Mouse (Mus musculus): Measurements from ENCODE around the gene Cabin1.

The Cabin1 gene

DNA sequence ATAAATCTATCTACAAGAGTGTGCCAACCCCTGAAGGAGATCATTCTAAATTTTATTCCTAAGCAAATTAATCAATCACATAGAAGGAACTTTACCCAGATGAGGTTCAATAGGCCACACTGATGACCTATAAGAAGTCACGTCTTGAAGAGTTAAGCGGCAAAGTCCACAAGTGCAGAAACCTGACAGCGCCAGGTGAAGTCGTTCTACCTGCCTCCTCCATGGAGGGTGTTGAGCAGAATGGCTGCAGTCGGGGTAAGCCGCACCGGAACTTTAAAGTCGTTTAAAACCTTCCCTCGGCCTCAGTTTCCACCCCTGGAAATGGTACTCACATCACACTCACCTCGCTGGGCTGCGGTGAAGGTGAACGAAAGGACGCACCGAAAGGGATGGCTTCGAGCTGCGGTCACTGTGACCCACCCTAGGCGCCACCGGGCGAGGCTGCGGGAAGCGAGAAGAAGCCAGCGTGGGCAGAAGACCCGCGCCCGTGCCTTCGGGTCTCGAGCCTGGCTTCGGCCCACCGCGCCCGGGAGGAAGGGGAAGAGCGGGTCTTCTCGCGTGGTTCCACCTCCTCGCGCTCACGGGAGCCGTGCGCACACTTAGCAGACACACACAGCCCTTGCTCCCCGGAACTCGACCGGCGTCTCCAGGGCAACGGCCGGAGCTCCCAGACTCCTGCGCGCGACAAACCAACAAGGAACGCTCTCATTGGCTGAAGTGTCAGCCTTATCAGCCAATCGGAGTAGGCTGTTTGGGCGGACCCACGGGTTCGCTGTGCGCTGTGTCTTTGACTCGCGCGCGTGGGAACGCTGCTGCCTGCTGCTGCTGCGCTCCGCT is at the start of gene Cabin1:
Gene Cabin1, minus strand, starts transcription at position 660 of the 837 bp plus-strand sequence.
- peak; percentile 100 for DNase-seq (ENCODE audit: low read depth)

GRCm38 (mm10) chr10:75804217-75804616 is 40.1 kb upstream of the Cabin1 start:
- no peak for DNase-seq (ENCODE audit: low read depth)

DNA sequence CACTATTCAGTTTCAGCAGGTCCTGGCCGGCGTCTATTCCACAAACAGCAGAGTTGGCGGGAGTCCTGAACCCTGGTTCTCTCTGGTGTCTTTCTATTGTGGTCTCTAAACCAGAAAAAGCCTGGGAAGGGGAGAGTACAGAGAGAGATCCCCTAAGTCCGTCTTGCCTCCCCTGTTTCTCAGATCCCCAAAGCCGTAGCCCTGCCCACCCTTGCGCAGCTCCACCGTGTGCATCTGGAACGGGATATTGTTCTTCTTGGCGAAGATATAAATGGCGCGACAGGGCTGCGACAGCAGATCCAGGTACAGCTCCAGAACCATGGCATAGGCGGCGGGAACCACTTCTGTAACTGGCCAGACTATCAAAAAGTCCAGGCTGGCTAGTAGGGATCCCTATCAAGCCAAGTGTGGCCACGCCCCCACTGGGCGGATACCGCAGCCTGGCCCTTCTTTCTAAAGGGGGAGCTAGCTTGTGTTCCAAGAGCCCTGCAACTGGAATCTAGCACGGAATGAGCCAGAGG is 34.1 kb upstream of the Cabin1 start, which contains the start of gene Gstt1:
Gene Gstt1, minus strand, starts transcription at position 409 of the 521 bp plus-strand sequence.
- peak; percentile 43 for DNase-seq (ENCODE audit: low read depth)

GRCm38 (mm10) chr10:75797619-75798175 is 33.6 kb upstream of the Cabin1 start:
- DNase-seq (ENCODE audit: low read depth): peak; percentile 58

DNA sequence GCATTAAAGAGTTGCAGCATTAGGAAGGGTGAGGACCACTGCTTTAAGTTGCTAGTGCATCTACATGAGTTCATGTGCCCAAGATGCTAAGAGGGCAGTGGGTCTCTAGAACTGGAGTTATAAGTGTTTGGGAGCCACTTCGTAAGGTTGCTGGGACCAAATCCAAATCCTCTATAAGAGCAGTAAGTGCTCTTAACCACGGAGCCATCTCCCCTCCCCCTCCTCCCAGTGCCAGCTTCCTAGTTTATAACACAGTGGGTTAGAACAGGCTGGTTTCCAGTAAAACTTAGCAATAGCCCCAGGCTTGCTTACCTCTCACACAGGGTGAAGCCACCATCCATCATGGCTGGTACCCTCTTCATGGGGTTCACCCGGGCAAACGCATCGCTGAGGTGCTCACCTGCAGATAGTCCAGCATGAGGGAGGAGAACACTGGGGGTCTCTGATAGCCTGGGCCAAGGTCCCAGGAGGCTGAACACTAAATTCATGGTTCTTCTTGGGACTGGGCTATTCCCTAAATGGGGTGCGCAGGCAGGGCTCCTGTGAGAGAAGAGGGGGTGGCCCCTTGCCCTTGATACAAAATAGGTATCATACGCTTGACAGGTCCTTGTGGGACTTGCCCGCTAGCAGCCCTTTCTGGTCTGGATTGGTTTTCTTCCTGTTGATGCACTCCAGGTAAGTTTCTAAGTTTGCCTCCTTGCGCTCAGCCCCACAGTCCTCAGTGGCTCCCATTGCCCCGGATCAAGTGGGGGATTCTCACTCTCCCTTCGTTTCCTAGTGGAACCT is 32.8 kb upstream of the Cabin1 start:
- DNase-seq (ENCODE audit: low read depth): no peak

DNA sequence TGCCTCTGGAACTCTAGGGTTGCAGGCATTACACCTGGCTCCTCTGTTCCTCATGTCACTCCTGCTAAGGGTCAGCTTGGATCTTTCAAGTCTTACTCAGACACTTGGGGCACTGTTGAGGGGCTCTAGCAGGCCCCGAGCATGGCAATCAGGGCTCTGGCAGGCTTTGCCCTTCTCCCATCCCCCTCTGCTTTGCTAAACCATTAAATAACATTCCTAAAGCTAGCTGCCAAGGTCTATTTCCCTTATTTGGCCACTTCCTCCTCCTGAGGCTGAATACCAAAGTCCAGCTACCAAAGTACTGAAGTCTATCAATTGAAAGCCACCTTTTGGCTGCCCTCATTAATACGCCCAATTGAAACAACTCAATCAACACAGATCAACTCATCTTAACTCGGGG is 30.7 kb upstream of the Cabin1 start:
- DNase-seq (ENCODE audit: low read depth): no peak

GRCm38 (mm10) chr10:75790773-75791172 is 26.6 kb upstream of the Cabin1 start:
- DNase-seq (ENCODE audit: low read depth): peak; percentile 47

DNA sequence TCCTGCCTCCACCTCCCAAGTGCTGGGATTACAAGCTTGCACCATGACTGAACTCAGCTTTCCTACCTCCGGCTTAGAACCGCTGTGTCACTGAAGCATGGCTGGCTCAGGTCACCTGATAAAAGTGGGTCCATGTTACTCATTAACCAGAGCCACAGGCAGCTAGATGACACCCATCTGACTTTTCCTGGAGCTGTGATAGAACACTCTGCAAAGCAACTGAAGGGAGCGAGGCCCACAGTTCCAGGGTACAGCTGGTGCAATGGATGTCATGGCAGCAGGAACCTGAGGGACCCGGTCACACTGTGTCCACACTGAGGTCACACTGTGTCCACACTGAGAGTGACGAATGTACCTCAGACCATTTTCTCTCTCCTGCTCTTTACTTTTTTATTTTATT is 25.7 kb upstream of the Cabin1 start:
- DNase-seq (ENCODE audit: low read depth): no peak

- DNase-seq (ENCODE audit: low read depth): no peak
Measured at GRCm38 (mm10) chr10:75789081-75789735, 25.1 kb upstream of the Cabin1 start.

DNA sequence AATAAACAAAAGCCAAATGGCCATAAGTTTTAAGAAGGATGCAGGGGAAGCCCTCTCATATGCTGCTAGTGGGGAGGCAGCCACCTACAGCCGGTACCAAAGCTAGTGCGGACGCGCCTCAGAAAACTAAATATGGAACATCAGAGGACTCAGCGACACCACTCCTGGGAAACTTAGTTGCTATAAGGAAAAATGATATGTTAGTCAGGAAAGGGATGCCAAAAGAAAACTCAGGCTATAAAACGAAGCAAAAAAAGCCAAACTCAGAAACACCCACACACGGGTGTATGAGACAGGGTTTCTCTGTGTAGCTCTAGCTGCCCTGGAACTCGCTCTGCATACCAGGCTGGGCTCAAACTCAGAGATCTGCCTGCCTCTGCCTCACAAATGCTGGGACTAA is 24.1 kb upstream of the Cabin1 start:
- no peak for DNase-seq (ENCODE audit: low read depth)

DNA sequence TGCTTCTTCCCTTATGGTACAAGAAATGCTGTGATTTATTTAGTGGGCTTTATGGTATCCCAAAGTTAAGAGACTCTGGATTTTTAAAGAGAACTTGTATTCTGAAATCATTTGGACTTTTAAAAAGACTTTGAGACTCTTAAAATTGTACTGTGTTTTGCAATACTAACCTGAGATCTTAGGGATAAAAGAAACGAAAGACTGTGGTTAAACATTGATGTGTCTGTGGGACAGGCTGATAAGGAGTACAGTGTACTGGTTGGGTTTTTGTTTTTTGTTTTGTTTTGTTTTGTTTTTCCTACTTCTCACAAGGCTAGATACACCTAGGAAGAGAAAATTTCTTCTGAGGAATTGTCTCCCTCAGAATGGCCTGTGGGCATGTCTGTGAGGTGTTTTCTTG is 21.3 kb upstream of the Cabin1 start:
- DNase-seq (ENCODE audit: low read depth): no peak

GRCm38 (mm10) chr10:75780769-75781578 is 16.8 kb upstream of the Cabin1 start, which contains the start of the genes Gm20441 and Gstt3:
Gene Gm20441 (minus strand): TSS chr10:75780954.
Gene Gstt3 (minus strand): TSS chr10:75781414.
- peak; percentile 63 for DNase-seq (ENCODE audit: low read depth)

DNA sequence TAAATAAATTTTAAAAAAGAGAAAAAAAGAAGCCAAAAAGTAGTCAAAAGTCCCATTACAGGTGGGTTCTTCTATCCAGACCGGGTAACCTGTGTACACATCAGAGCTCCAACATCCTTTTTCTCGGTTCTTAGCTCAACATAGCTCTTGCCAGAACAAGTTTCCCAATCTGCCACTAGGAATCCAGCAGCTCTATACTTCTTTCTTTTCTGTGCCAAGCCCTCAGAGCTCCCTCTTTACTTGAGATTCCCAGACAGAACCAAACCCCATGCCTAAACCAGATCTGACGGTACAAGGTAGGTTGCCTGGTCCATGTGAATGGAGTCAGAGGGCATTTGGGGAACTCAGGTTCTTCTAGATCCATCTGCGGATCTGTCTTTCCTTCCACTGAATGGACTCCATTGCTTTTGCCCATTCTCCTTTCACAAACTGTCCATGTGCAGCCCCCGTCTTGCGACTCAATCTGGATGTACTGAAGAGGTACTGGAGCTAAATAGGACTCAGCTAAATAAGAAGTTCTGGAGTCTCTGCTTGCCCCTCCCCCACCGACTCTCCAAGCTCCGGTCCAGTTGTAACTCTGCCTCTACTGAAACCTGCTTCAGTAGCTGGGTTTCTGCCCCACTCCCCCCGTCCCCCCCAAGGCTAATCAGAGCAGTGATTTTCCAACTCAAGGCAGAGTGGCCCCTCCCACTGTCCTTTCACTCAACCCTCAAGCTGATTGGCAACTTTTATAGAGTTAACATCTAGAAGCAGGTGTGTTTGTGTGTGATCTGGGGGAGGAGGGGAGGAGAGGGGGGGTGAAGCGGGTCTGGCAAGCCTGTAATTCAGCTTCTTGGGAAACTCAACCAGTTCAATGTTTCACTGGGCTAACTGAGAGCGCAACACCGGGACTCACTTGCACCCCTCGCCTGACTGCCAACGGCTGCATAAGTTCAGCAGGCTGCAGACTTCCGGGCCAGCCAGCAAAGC is 15.3 kb upstream of the Cabin1 start:
- no peak for DNase-seq (ENCODE audit: low read depth)

DNA sequence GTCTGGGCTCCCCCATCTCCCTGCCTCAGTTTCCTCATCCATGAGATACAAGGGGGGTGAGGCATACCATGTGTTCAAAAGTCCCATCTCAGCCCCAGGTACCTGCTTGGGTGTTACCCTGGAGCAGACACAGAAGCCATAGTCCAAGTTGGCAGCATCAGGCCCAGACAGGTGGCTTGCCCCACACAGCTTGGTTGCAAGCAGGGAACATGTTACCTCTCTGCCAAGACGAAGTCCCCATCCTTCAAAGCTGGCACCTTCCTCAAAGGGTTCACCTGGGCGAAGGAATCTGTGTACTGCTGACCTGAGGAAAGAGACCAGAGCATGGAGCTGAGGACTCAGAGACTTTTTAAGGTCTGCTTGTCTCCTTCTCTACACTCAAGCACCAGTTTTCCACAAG is 13.7 kb upstream of the Cabin1 start:
- DNase-seq (ENCODE audit: low read depth): no peak

- DNase-seq (ENCODE audit: low read depth): no peak
Measured at GRCm38 (mm10) chr10:75776562-75776961, 12.4 kb upstream of the Cabin1 start.

GRCm38 (mm10) chr10:75774587-75774986 is 10.4 kb upstream of the Cabin1 start:
- DNase-seq (ENCODE audit: low read depth): no peak

GRCm38 (mm10) chr10:75774102-75774501 is 10.0 kb upstream of the Cabin1 start:
- no peak for DNase-seq (ENCODE audit: low read depth)

GRCm38 (mm10) chr10:75772795-75773664 is 8.9 kb upstream of the Cabin1 start, which contains the start of gene Ddt:
Gene Ddt (minus strand): TSS chr10:75773414.
- DNase-seq (ENCODE audit: low read depth): peak; percentile 95

- peak; percentile 44 for DNase-seq (ENCODE audit: low read depth)
Measured at GRCm38 (mm10) chr10:75767756-75768155, 3.6 kb upstream of the Cabin1 start.

All from induced T-regulatory cell, adult 2 months (primary cell).